Mouse (Mus musculus): Measurements from ENCODE around the gene Nphs1. TPM values are rescaled to one million over a fixed set of nuclear protein-coding genes. Genes with fewer than 3 reads are reported as not detected.

Gene Nphs1
- polyA plus RNA-seq, 2 experiments, result 0.06 to 0.23 TPM

DNA sequence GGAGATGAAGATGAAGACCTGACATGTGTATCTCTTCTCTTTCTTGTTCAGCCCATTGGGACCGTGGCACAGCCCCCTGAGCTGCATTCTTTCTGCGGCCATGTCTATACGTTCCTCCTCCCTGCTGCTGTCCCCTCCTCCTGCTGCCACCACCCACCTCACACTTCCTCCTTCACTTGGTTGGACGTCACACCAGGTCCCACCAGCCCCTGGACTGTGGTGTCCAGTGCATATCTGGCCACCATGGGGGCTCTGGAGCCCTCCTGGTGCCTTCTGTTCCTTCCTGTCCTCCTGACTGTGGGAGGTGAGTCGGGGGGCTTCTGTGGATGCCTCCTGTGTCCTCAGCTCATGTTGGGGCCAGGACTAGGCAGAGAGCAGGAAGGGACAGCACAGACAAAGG, 44.5 kb upstream of the Nphs1 start, which contains the start of gene Tyrobp:
Gene Tyrobp (plus strand): TSS at position 165 of the 400 bp plus-strand sequence.
- ATAC-seq (ENCODE audit: low FRiP score, low read depth) (no peak), DNase-seq (ENCODE audit: low spot score) (no peak)
- Histone ChIP-seq H3K9ac (ENCODE audit: low read depth, low read length, severe bottlenecking) (no peak within 1 kb of the TSS), H3K9me3 (ENCODE audit: control insufficient read depth, low read length) (no peaks in the 10 kb centered on the region; the same call in 1 of the 2 replicates), H3K27me3 (ENCODE audit: control insufficient read depth, insufficient read depth, low read length) (no peaks in the 10 kb centered on the region), H3K27ac (replicated peaks; ENCODE audit: low read depth, low read length) (no peak within 1 kb of the TSS), H3K4me1 (ENCODE audit: control insufficient read depth, insufficient read depth, low read length) (no peaks in the 10 kb centered on the region), H3K4me2 (replicated peaks; ENCODE audit: low read depth, low read length, severe bottlenecking) (no peak within 1 kb of the TSS), H3K36me3 (ENCODE audit: control insufficient read depth, insufficient read depth, low read length) (no peaks in the 10 kb centered on the region), H3K4me3 (replicated peaks; ENCODE audit: low read length) (no peak within 1 kb of the TSS)
- TF ChIP-seq POLR2A (IDR thresholded peaks at IDR 0.05; ENCODE audit: borderline replicate concordance, extremely low read depth, insufficient read depth, insufficient read length), result no peak
- 69% methylated on average over 5 of the region's 5 CpGs for WGBS

DNA sequence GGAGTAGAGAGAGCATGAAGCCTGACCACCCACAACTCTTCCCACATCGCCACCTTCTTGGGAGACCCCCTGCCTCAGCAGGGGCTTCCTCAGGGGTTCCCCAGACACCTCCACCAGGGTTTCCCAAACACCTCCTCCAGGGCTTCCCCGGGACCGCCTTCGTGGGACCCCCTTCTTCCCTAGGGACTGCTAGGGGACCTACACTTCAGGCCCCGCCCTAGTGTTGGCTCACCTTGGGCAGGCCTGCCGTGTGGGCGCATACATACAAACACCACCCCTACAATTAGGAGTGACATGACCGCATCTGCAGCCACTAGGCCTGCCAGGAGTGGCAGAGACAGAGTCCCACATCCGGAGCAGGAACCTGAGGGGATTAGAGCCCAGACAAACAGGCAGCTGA, 40.3 kb upstream of the Nphs1 start:
- no peaks in the 10 kb centered on the region for H3K27me3 ChIP-seq (ENCODE audit: control insufficient read depth, insufficient read depth, low read length)
- WGBS, result 69% methylated on average over 9 of the region's 9 CpGs
- ATAC-seq (ENCODE audit: low FRiP score, low read depth) (no peak), DNase-seq (ENCODE audit: low spot score) (no peak)
- no peak for TF ChIP-seq POLR2A (IDR thresholded peaks at IDR 0.05; ENCODE audit: borderline replicate concordance, extremely low read depth, insufficient read depth, insufficient read length)
- 0 out of 2 replicates have a peak, but pooled peaks cover 3% of the 10 kb centered on the region for H3K4me1 ChIP-seq (ENCODE audit: control insufficient read depth, insufficient read depth, low read length)
- H3K27ac ChIP-seq (replicated peaks; ENCODE audit: low read depth, low read length), result no peak overlapping the region
- H3K4me3 ChIP-seq (replicated peaks; ENCODE audit: low read length), result no peak overlapping the region
- no peaks in the 10 kb centered on the region; the same call in 1 of the 2 replicates for H3K9me3 ChIP-seq (ENCODE audit: control insufficient read depth, low read length)
- no peaks in the 10 kb centered on the region for H3K36me3 ChIP-seq (ENCODE audit: control insufficient read depth, insufficient read depth, low read length)
- no peak overlapping the region for H3K9ac ChIP-seq (ENCODE audit: low read depth, low read length, severe bottlenecking)
- H3K4me2 ChIP-seq (replicated peaks; ENCODE audit: low read depth, low read length, severe bottlenecking), result no peak overlapping the region

DNA sequence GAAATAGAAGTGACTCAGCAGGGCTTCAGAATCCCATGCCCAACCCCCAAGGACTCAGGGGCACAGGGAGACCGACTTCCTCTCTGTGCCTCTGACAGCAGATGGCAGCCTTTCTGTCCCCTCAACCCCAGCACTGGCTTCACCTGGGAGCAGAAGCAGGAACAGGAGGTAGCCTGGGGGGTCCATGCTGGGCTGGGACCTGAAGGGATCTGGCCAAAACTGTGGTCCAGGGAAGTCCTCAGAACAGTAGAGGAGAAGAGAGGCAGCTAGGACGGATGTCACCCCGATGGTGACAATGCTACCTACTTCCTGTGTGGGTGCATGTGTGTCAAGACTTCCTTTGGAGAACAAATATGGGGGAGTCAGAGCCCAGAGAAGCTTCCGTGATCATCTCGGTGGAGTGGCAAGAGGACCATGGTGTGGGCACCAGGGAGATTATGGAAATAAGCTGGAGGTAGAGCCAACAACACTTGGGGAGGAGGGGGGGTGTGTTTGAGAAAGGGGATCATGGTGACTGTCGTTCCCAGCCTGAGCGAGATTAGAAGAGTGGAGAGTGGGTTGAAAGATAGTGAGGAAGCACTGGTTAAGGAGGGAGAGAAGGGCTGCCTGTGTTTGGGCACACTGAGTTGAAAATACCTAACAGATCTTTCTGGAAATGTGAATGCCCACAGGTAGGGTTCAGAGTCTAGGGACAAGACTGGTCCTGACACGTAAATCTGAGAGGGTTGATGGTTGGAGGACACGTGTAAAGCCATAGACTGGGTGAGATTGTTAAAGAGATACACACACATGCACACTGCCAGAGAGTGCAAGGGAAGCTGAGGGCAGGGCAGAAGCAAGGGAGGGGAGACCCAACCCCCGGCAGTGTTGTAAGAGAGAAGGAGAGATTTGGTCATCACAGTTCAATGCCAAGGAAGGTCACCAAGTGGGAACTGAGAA, 38.3 kb upstream of the Nphs1 start, which contains the start of gene Hcst:
Gene Hcst (minus strand): TSS at position 294 of the 939 bp plus-strand sequence.
- Histone ChIP-seq H3K27ac (replicated peaks; ENCODE audit: low read depth, low read length) (no peak within 1 kb of the TSS), H3K9ac (ENCODE audit: low read depth, low read length, severe bottlenecking) (no peak within 1 kb of the TSS), H3K9me3 (ENCODE audit: control insufficient read depth, low read length) (no peaks in the 10 kb centered on the region; the same call in 1 of the 2 replicates), H3K4me3 (replicated peaks; ENCODE audit: low read length) (no peak within 1 kb of the TSS), H3K4me1 (ENCODE audit: control insufficient read depth, insufficient read depth, low read length) (0 out of 2 replicates have a peak, but pooled peaks cover 3% of the 10 kb centered on the region), H3K27me3 (ENCODE audit: control insufficient read depth, insufficient read depth, low read length) (no peaks in the 10 kb centered on the region), H3K4me2 (replicated peaks; ENCODE audit: low read depth, low read length, severe bottlenecking) (no peak within 1 kb of the TSS), H3K36me3 (ENCODE audit: control insufficient read depth, insufficient read depth, low read length) (no peaks in the 10 kb centered on the region)
- DNase-seq (ENCODE audit: low spot score) (no peak), ATAC-seq (ENCODE audit: low FRiP score, low read depth) (no peak)
- WGBS, result 65% methylated on average over 10 of the region's 10 CpGs
- no peak for TF ChIP-seq POLR2A (IDR thresholded peaks at IDR 0.05; ENCODE audit: borderline replicate concordance, extremely low read depth, insufficient read depth, insufficient read length)

DNA sequence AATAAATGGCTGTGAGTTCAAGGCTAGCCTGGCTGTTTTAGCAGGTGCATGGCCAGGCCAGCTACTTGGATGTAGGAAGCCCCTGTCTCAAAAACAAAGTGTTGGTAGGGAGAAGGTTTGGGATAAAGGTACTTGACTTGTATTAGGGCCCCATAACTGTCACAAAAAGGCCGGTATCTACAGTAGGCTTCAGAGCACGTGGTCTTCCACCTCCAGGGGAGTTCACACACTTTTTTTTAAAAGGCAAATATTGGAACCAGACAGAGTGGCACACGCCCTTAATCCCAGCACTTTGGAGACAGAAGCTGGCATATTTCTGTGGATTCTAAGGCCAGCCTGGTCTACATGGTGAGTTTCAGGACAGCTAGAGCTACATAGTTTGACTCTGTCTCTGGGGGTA, 37.4 kb upstream of the Nphs1 start:
- Histone ChIP-seq H3K27ac (replicated peaks; ENCODE audit: low read depth, low read length) (no peak overlapping the region), H3K9ac (ENCODE audit: low read depth, low read length, severe bottlenecking) (no peak overlapping the region), H3K36me3 (ENCODE audit: control insufficient read depth, insufficient read depth, low read length) (0 out of 2 replicates have a peak, but pooled peaks cover 2% of the 10 kb centered on the region), H3K9me3 (ENCODE audit: control insufficient read depth, low read length) (no peaks in the 10 kb centered on the region; the same call in 1 of the 2 replicates), H3K4me1 (ENCODE audit: control insufficient read depth, insufficient read depth, low read length) (0 out of 2 replicates have a peak, but pooled peaks cover 3% of the 10 kb centered on the region), H3K4me3 (replicated peaks; ENCODE audit: low read length) (no peak overlapping the region), H3K27me3 (ENCODE audit: control insufficient read depth, insufficient read depth, low read length) (no peaks in the 10 kb centered on the region), H3K4me2 (replicated peaks; ENCODE audit: low read depth, low read length, severe bottlenecking) (no peak overlapping the region)
- no peak for TF ChIP-seq POLR2A (IDR thresholded peaks at IDR 0.05; ENCODE audit: borderline replicate concordance, extremely low read depth, insufficient read depth, insufficient read length)
- DNase-seq (ENCODE audit: low spot score) (no peak), ATAC-seq (ENCODE audit: low FRiP score, low read depth) (no peak)
- 65% methylated on average over 3 of the region's 3 CpGs for WGBS

DNA sequence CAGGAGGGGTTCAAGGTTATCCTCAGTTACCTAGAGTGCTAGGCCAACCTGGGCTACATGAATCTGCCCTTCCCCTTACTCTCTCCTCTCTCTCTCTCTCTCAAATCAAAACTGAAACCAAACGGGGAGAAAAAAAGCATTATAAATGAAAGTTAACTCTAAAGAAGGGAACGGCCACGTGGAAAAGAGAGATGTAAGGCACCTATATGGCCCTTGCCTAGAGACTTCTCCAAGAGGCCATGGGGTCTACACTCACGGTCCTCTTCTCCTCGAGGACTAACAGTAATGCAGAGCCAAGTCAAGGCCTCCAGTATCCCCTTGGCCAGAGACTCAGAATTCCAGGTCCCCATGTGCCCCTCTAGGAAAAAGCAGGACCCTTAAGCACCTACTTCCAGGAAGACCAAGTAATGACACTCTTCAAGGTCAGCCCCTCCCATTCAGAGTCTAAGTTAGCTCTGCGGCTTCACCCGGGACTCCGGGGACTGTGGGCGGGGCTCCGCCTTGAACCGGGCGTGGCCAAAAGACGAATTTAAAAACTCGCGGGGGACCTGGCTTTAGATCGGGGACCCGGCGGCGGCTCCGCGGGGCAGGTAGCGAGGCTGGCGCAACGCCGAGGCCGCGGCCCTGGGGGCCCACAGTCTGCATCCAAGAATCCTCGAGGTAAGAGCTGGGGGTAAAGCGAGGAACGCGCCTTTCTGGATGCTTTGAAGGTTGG, 36.8 kb upstream of the Nphs1 start, which contains the start of gene Nfkbid:
Gene Nfkbid (plus strand): TSS at position 558 of the 715 bp plus-strand sequence.
- DNase-seq (ENCODE audit: low spot score) (no peak), ATAC-seq (ENCODE audit: low FRiP score, low read depth) (0 out of 2 replicates have a peak, but pooled peaks have one; percentile 9)
- Histone ChIP-seq H3K4me1 (ENCODE audit: control insufficient read depth, insufficient read depth, low read length) (0 out of 2 replicates have a peak, but pooled peaks cover 3% of the 10 kb centered on the region), H3K27ac (replicated peaks; ENCODE audit: low read depth, low read length) (no peak within 1 kb of the TSS), H3K36me3 (ENCODE audit: control insufficient read depth, insufficient read depth, low read length) (0 out of 2 replicates have a peak, but pooled peaks cover 6% of the 10 kb centered on the region), H3K9me3 (ENCODE audit: control insufficient read depth, low read length) (no peaks in the 10 kb centered on the region; the same call in 1 of the 2 replicates), H3K4me3 (replicated peaks; ENCODE audit: low read length) (peak within 1 kb of the TSS; percentile 55), H3K4me2 (replicated peaks; ENCODE audit: low read depth, low read length, severe bottlenecking) (peak within 1 kb of the TSS; percentile 83), H3K27me3 (ENCODE audit: control insufficient read depth, insufficient read depth, low read length) (no peaks in the 10 kb centered on the region), H3K9ac (ENCODE audit: low read depth, low read length, severe bottlenecking) (peak within 1 kb of the TSS; percentile 63)
- 13% methylated on average over 31 of the region's 31 CpGs for WGBS
- no peak for TF ChIP-seq POLR2A (IDR thresholded peaks at IDR 0.05; ENCODE audit: borderline replicate concordance, extremely low read depth, insufficient read depth, insufficient read length)
